Mouse (Mus musculus) left cerebral cortex, adult 11 months (tissue): Measurements from ENCODE around the gene Ephx4.
A peak's percentile ranks its signal among the peaks of the same experiment; 100 is the strongest.
"Not testable (repeated sequence)": the region's sequence is repeated elsewhere in the genome, so short reads cannot be mapped to it uniquely, and the experiment has no call there.

Experiments used
- DNase-seq: peaks from one replicate; pipeline ENCODE4 v3.0.0; 2022; ENCODE audit warnings: low spot score

Gene Ephx4

DNA sequence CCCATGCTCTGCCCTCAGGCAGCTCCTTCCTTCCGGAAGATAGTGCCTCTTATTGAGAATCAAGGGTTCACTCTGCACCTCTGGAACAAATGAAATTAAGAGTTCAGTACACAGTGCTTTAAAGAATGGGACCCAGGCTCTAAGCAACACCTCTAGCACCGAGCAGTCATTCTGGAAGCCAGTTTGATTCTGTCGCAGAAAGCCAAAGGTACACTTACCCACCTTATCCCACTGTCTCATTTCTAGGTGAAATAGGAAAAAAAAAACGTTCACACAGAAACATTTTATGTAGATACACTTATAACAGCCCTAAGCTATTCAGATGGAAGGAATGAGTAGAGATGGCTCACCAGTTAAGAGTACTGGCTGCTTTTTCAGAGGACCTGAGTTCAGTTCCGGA lies at the start of gene Ephx4:
Gene Ephx4 (plus strand): TSS at position 301 of the 400 bp plus-strand sequence.
- DNase-seq: no peak

DNA sequence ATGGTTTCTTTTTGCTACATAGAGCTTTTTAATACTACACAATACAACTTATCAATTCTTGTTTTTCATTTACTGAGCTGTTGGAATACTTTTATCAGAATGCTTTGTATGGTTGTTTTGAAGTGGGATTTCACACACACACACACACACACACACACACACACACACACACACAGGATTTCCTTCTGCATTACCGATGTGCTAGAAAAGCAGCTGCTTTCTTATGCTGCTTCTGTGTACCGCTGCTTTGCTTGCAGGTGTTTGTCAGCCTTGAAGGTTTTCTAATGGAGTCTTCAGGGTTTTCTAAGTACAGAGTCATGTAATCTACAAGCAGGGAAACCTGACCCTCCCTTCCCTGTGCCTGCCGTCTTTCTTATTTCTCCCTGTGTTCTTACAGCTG lies 48.6 kb upstream of the Ephx4 start:
- no peak for DNase-seq

DNA sequence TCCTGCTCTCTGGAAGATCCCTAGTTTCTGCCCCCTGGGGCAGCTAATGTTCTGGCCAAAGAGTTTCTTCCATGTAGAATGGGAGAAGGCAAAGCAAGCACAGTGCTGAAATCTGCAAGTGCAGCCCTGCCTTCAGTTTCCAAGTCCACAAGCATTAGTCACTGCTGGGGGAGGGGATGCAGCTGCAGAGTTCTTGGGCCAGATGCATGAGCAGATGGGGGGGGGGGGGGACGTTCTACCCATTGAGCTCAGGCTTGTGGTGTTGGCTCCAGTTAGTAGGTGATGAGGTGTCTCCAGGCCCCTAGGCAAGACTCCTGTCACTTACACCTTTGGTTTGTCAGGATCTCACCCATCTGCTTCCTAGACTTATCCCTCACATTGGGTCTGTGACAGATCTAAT lies 46.7 kb upstream of the Ephx4 start:
- no peak for DNase-seq

DNA sequence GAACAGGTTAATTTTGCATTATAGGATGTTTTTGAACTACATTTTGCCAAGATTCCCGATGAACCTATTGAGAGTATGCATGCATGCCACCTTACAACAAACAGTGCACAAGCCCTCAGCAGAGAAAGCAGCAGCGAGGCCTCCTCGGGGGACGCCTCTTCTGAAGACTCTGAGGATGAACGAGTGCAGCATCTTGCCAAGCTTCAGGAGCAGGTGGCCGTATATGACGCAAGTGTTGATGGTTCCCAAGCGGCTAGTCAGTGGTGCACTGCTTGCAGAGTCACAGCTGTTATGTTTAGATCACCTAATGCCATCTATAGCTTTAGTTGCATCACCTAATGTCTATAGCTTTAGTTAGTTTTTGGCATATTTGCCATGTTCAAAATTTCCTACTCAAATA lies 44.8 kb upstream of the Ephx4 start:
- no peak for DNase-seq

- peak; percentile 81 for DNase-seq
These were observed 43.0 kb upstream of the Ephx4 start for GRCm38 (mm10) chr5:107359395-107360053.

GRCm38 (mm10) chr5:107360054-107360730 lies 42.3 kb upstream of the Ephx4 start:
- no peak for DNase-seq

- DNase-seq: no peak
These were observed 32.5 kb upstream of the Ephx4 start for GRCm38 (mm10) chr5:107370040-107370439.

- no peak for DNase-seq
These were observed 31.2 kb upstream of the Ephx4 start for GRCm38 (mm10) chr5:107371335-107371734.

DNA sequence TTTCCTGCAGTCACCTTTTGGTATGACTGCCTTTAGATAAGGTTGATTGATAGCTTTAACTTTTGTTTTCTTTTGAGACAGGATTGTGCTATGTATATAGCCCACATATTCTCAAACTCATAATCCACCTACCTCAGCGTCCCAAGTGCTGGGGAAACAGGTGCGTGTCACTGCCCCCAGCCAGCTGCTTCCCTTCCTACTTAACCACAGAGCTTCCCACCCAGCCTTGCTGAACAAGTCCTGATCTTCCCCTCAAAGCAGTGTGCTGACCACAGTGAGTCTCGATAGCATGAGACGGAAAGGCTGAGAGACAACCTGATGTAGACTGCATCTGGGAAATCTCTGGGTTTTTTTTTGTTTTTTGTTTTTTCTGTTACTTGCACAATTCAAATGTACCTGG lies 29.3 kb upstream of the Ephx4 start:
- no peak for DNase-seq

- DNase-seq: not testable (repeated sequence)
These were observed 16.1 kb upstream of the Ephx4 start for GRCm38 (mm10) chr5:107386448-107386847.

GRCm38 (mm10) chr5:107387788-107388187 lies 14.7 kb upstream of the Ephx4 start:
- no peak for DNase-seq

- DNase-seq: no peak
These were observed 13.2 kb upstream of the Ephx4 start for GRCm38 (mm10) chr5:107389373-107389772.

DNA sequence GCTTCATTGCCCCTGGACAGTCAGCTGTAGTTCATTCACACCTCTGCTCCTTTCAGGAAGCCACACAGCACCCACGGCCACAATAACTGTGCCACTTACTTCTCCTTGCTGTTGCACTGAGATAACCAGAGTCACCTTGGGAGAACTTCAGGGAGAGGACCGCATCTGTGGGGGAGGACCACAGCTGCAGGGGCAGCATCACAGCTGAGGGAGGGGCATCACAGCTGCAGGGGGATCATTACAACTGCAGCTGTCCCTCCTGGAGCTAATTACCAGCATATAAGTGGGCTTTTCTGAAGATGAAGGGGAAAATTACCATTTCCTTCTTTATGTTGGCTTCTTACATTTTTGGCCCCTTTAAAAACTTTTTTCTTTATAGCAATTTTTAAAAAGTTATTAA lies 8.1 kb upstream of the Ephx4 start:
- DNase-seq: no peak

- no peak for DNase-seq
These were observed 743 bp downstream of the Ephx4 start for GRCm38 (mm10) chr5:107403011-107403946.

GRCm38 (mm10) chr5:107403947-107404684 lies 1.6 kb downstream of the Ephx4 start:
- DNase-seq: peak; percentile 60

DNA sequence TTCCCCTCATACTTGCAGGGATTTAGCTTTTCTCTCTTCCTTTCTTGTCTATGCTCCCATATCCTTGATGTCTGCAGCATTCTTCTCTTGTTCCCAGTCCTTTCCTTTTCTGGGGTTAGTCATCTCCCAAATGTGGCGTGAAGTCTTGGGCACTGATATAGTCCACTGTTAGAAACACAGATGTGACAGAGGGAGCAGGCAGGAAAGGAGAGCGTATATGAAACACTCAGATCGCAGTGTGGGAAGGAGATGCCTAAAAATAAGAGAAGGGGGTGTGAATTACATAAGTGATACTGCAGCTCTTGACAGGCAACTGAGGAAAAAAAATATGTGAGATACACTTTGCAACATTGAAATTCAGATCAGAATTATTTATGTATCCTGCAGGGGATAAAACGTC lies 2.8 kb downstream of the Ephx4 start:
- peak; percentile 75 for DNase-seq

DNA sequence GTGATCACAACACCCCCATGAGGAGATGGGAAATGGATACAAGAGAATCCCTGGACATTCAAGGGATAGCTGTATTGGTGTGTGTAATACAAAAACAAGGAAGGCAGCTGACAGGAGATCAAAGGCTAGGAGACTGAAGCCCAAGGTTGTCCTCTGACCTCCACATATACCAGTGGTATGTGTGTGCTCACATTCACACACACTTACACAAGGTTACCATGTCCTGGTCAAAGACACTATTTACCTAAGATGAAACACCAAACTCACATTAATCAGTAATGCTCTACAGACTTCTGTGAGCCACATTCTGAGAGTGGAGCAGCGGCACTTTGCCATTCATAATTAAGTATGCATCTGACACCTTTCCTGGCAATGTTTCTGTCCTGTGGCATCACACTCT lies 7.8 kb downstream of the Ephx4 start:
- DNase-seq: no peak

DNA sequence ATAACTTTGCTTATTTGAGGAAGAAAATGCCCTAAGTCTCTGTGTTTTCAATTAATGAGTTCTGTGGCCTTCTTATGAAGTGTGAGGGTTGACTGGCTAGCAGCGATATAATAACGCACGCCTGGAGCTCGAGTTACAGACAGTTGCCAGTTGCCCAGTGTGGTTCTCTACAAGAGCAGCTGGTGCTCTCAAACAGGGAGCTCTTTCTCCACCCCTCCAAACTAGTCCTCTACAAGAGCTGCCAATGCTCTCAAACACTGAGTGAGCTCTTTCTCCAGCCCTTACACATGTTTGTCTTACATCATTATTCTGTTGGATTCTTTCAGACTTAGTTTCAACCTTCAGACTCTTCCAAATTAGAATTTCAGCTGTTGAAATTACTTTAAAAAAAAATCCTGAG lies 8.8 kb downstream of the Ephx4 start:
- DNase-seq: peak; percentile 19

GRCm38 (mm10) chr5:107412285-107412684 lies 9.7 kb downstream of the Ephx4 start:
- no peak for DNase-seq

GRCm38 (mm10) chr5:107415098-107415497 lies 12.6 kb downstream of the Ephx4 start:
- DNase-seq: peak; percentile 29

- no peak for DNase-seq
These were observed 19.1 kb downstream of the Ephx4 start for GRCm38 (mm10) chr5:107421676-107422075.

GRCm38 (mm10) chr5:107431249-107431648 lies 28.7 kb downstream of the Ephx4 start, which contains the start of gene Lpcat2b:
Lpcat2b (plus strand) TSS chr5:107431549.
- DNase-seq: no peak
